Mouse (Mus musculus) hindbrain, embryonic 11.5 days (tissue): ENCODE results near the gene Kcnn4. TPM values are rescaled to one million over a fixed set of nuclear protein-coding genes. Genes with fewer than 3 reads are reported as not detected.

Source experiments
- ATAC-seq: fragments of 200-750 bp; cut with Nextera tagmentation; 2 replicates; pipeline ENCODE4 v1.8.0; 2017; ENCODE audit warnings: mild to moderate bottlenecking, moderate TSS enrichment, moderate library complexity; ENCODE audit not compliant: low FRiP score
- DNase-seq: peaks from one replicate; pipeline ENCODE4 v3.0.0-alpha.2; 2015; ENCODE audit warnings: low spot score
- H3K27ac ChIP-seq: fragments of 300-500 bp; sonication (generic); 2 replicates; pipeline ENCODE4 v1.5.1; 2014; ENCODE audit warnings: mild to moderate bottlenecking, low read depth, low read length
- H3K27me3 ChIP-seq: fragments of 300-500 bp; sonication (generic); 2 replicates; pipeline ENCODE4 v1.6.1; 2014; ENCODE audit warnings: mild to moderate bottlenecking, low read length, moderate library complexity, mixed read lengths; ENCODE audit not compliant: control insufficient read depth, insufficient read depth
- H3K36me3 ChIP-seq: fragments of 300-500 bp; sonication (generic); 2 replicates; pipeline ENCODE4 v1.6.1; 2014; ENCODE audit warnings: mild to moderate bottlenecking, low read length, moderate library complexity, mixed read lengths; ENCODE audit not compliant: control insufficient read depth, insufficient read depth
- H3K4me1 ChIP-seq: fragments of 300-500 bp; sonication (generic); replicated peaks from 2 replicates; pipeline ENCODE4 v1.6.1; 2014; ENCODE audit warnings: low read length, mixed read lengths; ENCODE audit not compliant: control insufficient read depth, insufficient read depth
- H3K4me2 ChIP-seq: fragments of 300-500 bp; sonication (generic); replicated peaks from 2 replicates; pipeline ENCODE4 v1.6.1; 2014; ENCODE audit warnings: mild to moderate bottlenecking, low read depth, low read length
- H3K4me3 ChIP-seq: fragments of 300-500 bp; sonication (generic); 2 replicates; pipeline ENCODE4 v1.5.1; 2014; ENCODE audit warnings: low read depth, low read length
- H3K9ac ChIP-seq: fragments of 300-500 bp; sonication (generic); 2 replicates; pipeline ENCODE4 v1.6.1; 2014; ENCODE audit warnings: low read depth, low read length
- H3K9me3 ChIP-seq: fragments of 300-500 bp; sonication (generic); 2 replicates; pipeline ENCODE4 v1.6.1; 2016; ENCODE audit warnings: low read length; ENCODE audit not compliant: control insufficient read depth
- WGBS: fragments of 180-500 bp; shearing (Covaris S2); extraction: QIAGEN DNeasy Blood & Tissue Kit; methylation state at CpG from one replicate; pipeline ENCODE4 v1.1.7; 2014; 5-methylcytosine and 5-hydroxymethylcytosine counted together
- polyA plus RNA-seq: library from polyadenylated mRNA; unstranded; fragments of >200 nt; fragmentation: Nextera tagmentation; extraction: Ambion mirVana; gene quantifications from 2 replicates; pipeline ENCODE4 v1.2.1, GENCODE M21; 2014

Gene Kcnn4
- polyA plus RNA-seq, 1 experiment from 2014 or later: 3.5 TPM

- 69% methylated on average over 3 of the region's 3 CpGs for WGBS
- H3K4me2 ChIP-seq: no peak overlapping the region
- H3K27me3 ChIP-seq: no peaks in the 10 kb centered on the region
- H3K36me3 ChIP-seq: no peaks in the 10 kb centered on the region
- no peak overlapping the region for H3K9ac ChIP-seq
- ATAC-seq (no peak), DNase-seq (no peak)
- H3K4me1 ChIP-seq: no peaks in the 10 kb centered on the region
- H3K4me3 ChIP-seq: no peak overlapping the region
- no peak overlapping the region for H3K27ac ChIP-seq
- no peaks in the 10 kb centered on the region for H3K9me3 ChIP-seq
Measured at GRCm38 (mm10) chr7:24371809-24372145, 1.7 kb downstream of the Kcnn4 start.

- Histone ChIP-seq H3K36me3 (no peaks in the 10 kb centered on the region), H3K27ac (no peak overlapping the region), H3K9me3 (no peaks in the 10 kb centered on the region), H3K4me2 (no peak overlapping the region), H3K27me3 (0 out of 2 replicates have a peak, but pooled peaks cover under 1% of the 10 kb centered on the region), H3K4me1 (0 out of 2 replicates have a peak, but pooled peaks cover 3% of the 10 kb centered on the region), H3K4me3 (no peak overlapping the region), H3K9ac (no peak overlapping the region)
- no peak for ATAC-seq
- WGBS: 76% methylated on average over 5 of the region's 11 CpGs
- no peak for DNase-seq
Measured at GRCm38 (mm10) chr7:24372300-24372699, 2.2 kb downstream of the Kcnn4 start.

- H3K4me2 ChIP-seq: no peak overlapping the region
Measured at GRCm38 (mm10) chr7:24372786-24373185, 2.7 kb downstream of the Kcnn4 start.

GRCm38 (mm10) chr7:24373538-24374379, 3.7 kb downstream of the Kcnn4 start:
- Histone ChIP-seq H3K27me3 (0 out of 2 replicates have a peak, but pooled peaks cover 3% of the 10 kb centered on the region), H3K27ac (no peak overlapping the region), H3K4me1 (0 out of 2 replicates have a peak, but pooled peaks cover 4% of the 10 kb centered on the region), H3K4me2 (no peak overlapping the region), H3K36me3 (no peaks in the 10 kb centered on the region), H3K4me3 (no peak overlapping the region), H3K9ac (peak overlapping the region; percentile 15; the same call in 1 of the 2 replicates), H3K9me3 (no peaks in the 10 kb centered on the region)
- DNase-seq (no peak), ATAC-seq (peak; percentile 51)
- 49% methylated on average over 15 of the region's 20 CpGs for WGBS

More at GRCm38 (mm10) chr7:24372786-24373185, 2.7 kb downstream of the Kcnn4 start:
- DNase-seq (no peak), ATAC-seq (no peak)
- Histone ChIP-seq H3K9me3 (no peaks in the 10 kb centered on the region), H3K4me3 (no peak overlapping the region), H3K9ac (no peak overlapping the region), H3K4me1 (0 out of 2 replicates have a peak, but pooled peaks cover 4% of the 10 kb centered on the region), H3K27ac (no peak overlapping the region), H3K27me3 (0 out of 2 replicates have a peak, but pooled peaks cover 3% of the 10 kb centered on the region), H3K36me3 (no peaks in the 10 kb centered on the region)
- WGBS: 70% methylated on average over 4 of the region's 4 CpGs

- DNase-seq (no peak), ATAC-seq (no peak)
- 0 out of 2 replicates have a peak, but pooled peaks cover 4% of the 10 kb centered on the region for H3K4me1 ChIP-seq
- H3K27me3 ChIP-seq: 0 out of 2 replicates have a peak, but pooled peaks cover 3% of the 10 kb centered on the region
- no peaks in the 10 kb centered on the region for H3K36me3 ChIP-seq
- H3K9me3 ChIP-seq: no peaks in the 10 kb centered on the region
- no peak overlapping the region for H3K27ac ChIP-seq
- H3K9ac ChIP-seq: no peak overlapping the region
- no peak overlapping the region for H3K4me3 ChIP-seq
- 88% methylated on average over 8 of the region's 8 CpGs for WGBS
- H3K4me2 ChIP-seq: no peak overlapping the region
Measured at GRCm38 (mm10) chr7:24376456-24376855, 6.4 kb downstream of the Kcnn4 start.

GRCm38 (mm10) chr7:24377091-24377865, 7.2 kb downstream of the Kcnn4 start:
- Histone ChIP-seq H3K27ac (no peak overlapping the region), H3K9ac (peak overlapping the region; percentile 45; the same call in 1 of the 2 replicates)

GRCm38 (mm10) chr7:24378049-24378701, 8.1 kb downstream of the Kcnn4 start:
- Histone ChIP-seq H3K36me3 (no peaks in the 10 kb centered on the region), H3K27me3 (0 out of 2 replicates have a peak, but pooled peaks cover 3% of the 10 kb centered on the region), H3K4me2 (no peak overlapping the region), H3K4me3 (no peak overlapping the region), H3K9ac (no peak overlapping the region), H3K9me3 (no peaks in the 10 kb centered on the region), H3K27ac (no peak overlapping the region), H3K4me1 (0 out of 2 replicates have a peak, but pooled peaks cover 4% of the 10 kb centered on the region)
- 77% methylated on average over 10 of the region's 10 CpGs for WGBS
- no peak for ATAC-seq
- DNase-seq: no peak

More at GRCm38 (mm10) chr7:24377091-24377865, 7.2 kb downstream of the Kcnn4 start:
- no peaks in the 10 kb centered on the region for H3K9me3 ChIP-seq
- 0 out of 2 replicates have a peak, but pooled peaks cover 4% of the 10 kb centered on the region for H3K4me1 ChIP-seq
- H3K4me2 ChIP-seq: peak overlapping the region; percentile 46
- H3K27me3 ChIP-seq: 0 out of 2 replicates have a peak, but pooled peaks cover 3% of the 10 kb centered on the region
- peak overlapping the region; percentile 23 for H3K4me3 ChIP-seq
- WGBS: 7% methylated on average over 46 of the region's 49 CpGs
- ATAC-seq (peak; percentile 63; the same call in 1 of the 2 replicates), DNase-seq (peak; percentile 49)
- no peaks in the 10 kb centered on the region for H3K36me3 ChIP-seq

- H3K36me3 ChIP-seq: no peaks in the 10 kb centered on the region
- no peaks in the 10 kb centered on the region for H3K9me3 ChIP-seq
- no peak overlapping the region for H3K4me2 ChIP-seq
- ATAC-seq (no peak), DNase-seq (no peak)
- 52% methylated on average over 7 of the region's 7 CpGs for WGBS
- no peak overlapping the region for H3K4me3 ChIP-seq
- H3K27ac ChIP-seq: no peak overlapping the region
- no peak overlapping the region for H3K9ac ChIP-seq
- 0 out of 2 replicates have a peak, but pooled peaks cover 4% of the 10 kb centered on the region for H3K4me1 ChIP-seq
- H3K27me3 ChIP-seq: 0 out of 2 replicates have a peak, but pooled peaks cover 3% of the 10 kb centered on the region
Measured at GRCm38 (mm10) chr7:24379934-24380333, 9.9 kb downstream of the Kcnn4 start.
